Mouse (Mus musculus): Measurements from ENCODE around the gene Otud7a.

Otud7a gene

GRCm38 (mm10) chr7:63768398-63769029 lies 324.0 kb downstream of the Otud7a start:
- no peak for DNase-seq (ENCODE audit: extremely low spot score, low read depth, low spot score)

GRCm38 (mm10) chr7:63773268-63773667 lies 328.7 kb downstream of the Otud7a start:
- no peak for DNase-seq (ENCODE audit: extremely low spot score, low read depth, low spot score)

DNA sequence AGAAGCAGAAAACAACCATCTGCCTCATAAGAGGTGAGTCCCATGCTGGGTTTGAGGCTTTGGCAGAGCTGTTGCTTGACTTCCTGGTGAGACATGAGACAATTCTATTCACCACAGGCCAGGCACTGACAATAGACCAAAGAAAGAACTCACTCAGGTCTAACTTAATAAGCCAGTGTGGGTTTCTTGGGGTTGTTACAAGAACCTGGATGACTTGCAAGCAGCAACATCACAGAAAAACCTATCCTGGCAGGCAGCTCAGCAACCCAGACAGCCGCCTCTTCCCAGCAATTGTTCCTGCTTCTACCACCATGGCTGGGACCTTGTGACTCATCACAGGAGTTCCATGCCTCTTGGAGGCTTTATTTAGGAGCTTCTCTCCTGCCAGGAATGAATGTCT lies 329.7 kb downstream of the Otud7a start:
- no peak for DNase-seq (ENCODE audit: extremely low spot score, low read depth, low spot score)

DNA sequence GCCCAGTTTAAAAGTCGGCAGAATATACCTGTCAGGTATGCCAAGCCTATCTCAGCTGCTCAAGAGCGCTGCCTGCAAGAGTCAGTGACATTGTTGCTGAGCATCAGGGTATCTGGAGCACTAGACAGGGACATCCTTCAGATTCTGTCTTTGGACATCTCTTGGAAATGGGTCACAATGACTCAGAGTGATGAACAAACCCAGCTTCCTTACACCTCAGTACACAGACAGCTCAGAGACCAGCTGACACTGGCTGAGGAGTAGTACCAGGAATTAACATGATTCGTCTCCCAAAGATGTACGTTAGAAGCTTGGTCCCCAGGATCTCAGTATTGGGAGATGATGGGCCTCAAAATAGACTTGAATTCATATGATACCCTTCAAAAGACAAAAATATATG lies 332.8 kb downstream of the Otud7a start:
- no peak for DNase-seq (ENCODE audit: extremely low spot score, low read depth, low spot score)

DNA sequence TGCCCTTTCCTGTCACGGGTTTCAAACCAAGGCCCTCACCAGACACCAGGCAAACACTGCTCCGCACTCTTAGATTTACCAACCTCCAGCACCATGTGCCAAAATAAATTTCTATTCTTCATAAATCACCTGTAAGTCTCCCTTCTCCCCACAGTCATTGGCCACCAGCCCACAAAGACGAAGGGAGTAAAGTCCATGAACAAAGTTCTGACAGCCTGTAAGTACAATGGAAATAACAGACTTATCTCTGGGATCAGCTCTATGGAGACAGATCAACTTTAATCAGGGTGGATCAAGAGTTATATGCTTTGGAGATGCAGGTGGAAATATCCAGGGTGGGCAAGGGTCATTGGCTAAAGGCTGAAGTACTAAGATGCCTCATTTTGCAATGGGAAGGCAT lies 336.3 kb downstream of the Otud7a start:
- DNase-seq (ENCODE audit: extremely low spot score, low read depth, low spot score): no peak

- DNase-seq (ENCODE audit: extremely low spot score, low read depth, low spot score): no peak
Measured at GRCm38 (mm10) chr7:63789743-63790142, 345.2 kb downstream of the Otud7a start.

DNA sequence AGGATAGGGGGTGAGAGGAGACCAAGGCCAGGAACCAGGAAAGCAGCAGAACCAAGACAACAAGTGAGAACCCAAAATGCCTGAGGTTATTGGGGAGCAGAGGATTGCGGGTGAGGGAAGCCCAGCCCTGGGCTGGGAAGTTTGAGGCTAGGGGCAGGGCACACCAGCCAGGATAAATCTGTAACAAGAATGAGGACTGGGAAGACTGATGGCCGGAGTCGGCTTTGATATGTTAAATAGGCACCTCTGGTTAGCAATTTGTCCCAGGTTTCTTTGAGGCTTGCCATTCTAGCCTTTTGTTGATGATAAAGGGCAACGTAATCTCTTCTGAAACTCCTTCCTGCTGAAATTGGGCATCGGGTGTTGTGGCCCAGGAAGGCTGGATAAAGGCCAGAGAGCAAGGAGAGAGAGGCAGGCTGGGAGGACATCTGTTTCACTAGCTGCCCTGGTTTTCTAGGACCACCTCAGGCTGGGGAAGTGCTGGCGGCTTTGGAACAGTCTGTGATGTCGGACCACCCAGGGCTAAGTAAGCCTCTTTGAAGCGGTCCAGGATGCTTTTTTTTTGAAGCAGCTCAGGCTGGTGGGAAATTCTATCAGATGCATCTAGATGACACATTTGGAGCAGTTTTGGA lies 351.6 kb downstream of the Otud7a start:
- DNase-seq (ENCODE audit: extremely low spot score, low read depth, low spot score): no peak

DNA sequence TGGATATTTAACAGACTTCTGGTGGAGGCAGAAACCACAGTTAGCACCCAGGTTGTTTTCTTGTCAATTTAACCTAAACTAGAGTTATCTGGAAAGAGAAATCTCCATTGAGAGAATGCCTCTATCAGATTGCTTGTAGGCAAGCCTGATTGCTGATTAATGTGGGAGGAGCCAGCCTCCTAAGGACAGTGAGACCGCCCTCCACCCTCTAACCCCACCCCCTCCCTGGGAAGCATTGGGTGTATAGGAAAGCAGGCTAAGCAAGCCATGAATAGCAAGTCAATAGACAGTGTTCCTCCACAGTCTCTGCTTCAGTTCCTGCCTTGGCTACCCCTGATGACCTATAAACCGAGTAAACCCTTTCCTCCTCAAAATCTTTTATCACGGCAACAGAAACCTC lies 353.9 kb downstream of the Otud7a start:
- no peak for DNase-seq (ENCODE audit: extremely low spot score, low read depth, low spot score)

DNA sequence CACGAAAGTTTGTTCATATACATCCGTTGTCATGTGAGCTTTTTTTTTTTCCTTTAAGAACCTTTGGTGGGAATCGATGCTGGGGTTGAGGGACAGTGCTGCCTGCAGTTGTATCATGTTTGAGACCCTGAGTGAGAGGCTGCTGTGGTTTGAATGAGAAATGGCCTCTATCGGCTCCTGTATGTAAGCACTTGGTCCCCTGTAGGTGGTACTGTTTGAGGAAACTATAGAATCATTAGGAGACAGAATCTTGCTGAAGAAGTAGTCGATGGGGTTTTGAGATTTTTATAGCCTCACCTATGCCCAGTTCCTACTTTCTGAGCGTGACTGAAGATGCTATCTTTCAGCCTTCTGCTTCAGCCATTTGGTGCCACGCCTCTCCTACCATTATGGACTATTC lies 354.8 kb downstream of the Otud7a start:
- DNase-seq (ENCODE audit: extremely low spot score, low read depth, low spot score): no peak

DNA sequence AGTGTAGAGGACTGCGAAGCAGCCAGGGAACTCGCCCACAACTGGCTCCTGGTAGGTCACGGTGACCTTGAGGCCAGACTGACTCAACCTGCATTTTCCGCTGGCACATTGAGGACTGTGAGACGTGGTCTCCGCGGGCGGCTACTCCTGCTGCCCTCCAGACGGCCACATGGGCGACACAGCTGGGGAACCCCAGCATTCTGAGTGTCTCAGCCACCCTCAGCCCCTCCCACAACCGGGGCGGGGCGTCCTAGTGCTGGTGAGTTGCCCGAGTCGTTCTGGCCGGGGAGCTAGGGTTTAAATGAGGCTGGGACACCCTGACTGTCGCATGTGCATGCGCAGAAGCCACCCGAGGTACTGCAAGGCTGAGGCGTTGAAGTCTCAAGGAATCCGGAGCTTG lies 358.2 kb downstream of the Otud7a start:
- no peak for DNase-seq (ENCODE audit: extremely low spot score, low read depth, low spot score)

Data from hindlimb bud, embryonic 11.5 days (tissue).